Mouse (Mus musculus): ENCODE results near the gene Gm4779.

GRCm38 (mm10) chrX:101764621-101765020, 29.6 kb downstream of the Gm4779 start:
- TF ChIP-seq CTCF (IDR thresholded peaks at IDR 0.05; ENCODE audit: borderline replicate concordance, control insufficient read depth, extremely low read depth, insufficient read depth, low read length, poor library complexity) (no peak), POLR2A (IDR thresholded peaks at IDR 0.05; ENCODE audit: control insufficient read depth, extremely low read depth, insufficient read depth, low read length, poor library complexity) (no peak)

Measured in thymus, adult 2 months (tissue).